Mouse (Mus musculus): Measurements from ENCODE around the gene Gm10300. TPM values are rescaled to one million over a fixed set of nuclear protein-coding genes. Genes with fewer than 3 reads are reported as not detected.

The Gm10300 gene
- polyA plus RNA-seq (2012; rRNA removed), result 0.12 and 0.14 TPM in 2 replicates

GRCm38 (mm10) chr4:132074077-132074932 lies at the start of gene Gm10300:
Gm10300 (plus strand) TSS chr4:132074697.

GRCm38 (mm10) chr4:132074933-132075769 lies 654 bp downstream of the Gm10300 start, which contains the start of gene Epb41:
Epb41 (minus strand) TSS chr4:132075321.

Other genes starting within 250 kb of the Gm10300 start
- gene Ptpru, start 236.4 kb upstream of the Gm10300 start, polyA plus RNA-seq (2012; rRNA removed), result 2.1 TPM in 2 replicates
- 24.0 and 26.4 TPM in 2 replicates for gene Mecr, start 231.2 kb upstream of the Gm10300 start, polyA plus RNA-seq (2012; rRNA removed)
- 45.5 and 48.5 TPM in 2 replicates for gene Srsf4, start 201.1 kb upstream of the Gm10300 start, polyA plus RNA-seq (2012; rRNA removed)
- gene Tmem200b, start 152.9 kb upstream of the Gm10300 start, polyA plus RNA-seq (2012; rRNA removed), result 0.57 and 0.60 TPM in 2 replicates
- 101 and 126 TPM in 2 replicates for gene Epb41, start 624 bp downstream of the Gm10300 start, polyA plus RNA-seq (2012; rRNA removed)
- gene Oprd1, start 69.8 kb downstream of the Gm10300 start, polyA plus RNA-seq (2012; rRNA removed), result 0.02 TPM in 2 replicates
- gene Ythdf2, start 137.6 kb downstream of the Gm10300 start, polyA plus RNA-seq (2012; rRNA removed), result 7.6 and 9.7 TPM in 2 replicates
- 8.1 and 8.5 TPM in 2 replicates for gene Gmeb1, start 186.9 kb downstream of the Gm10300 start, polyA plus RNA-seq (2012; rRNA removed)
- gene Taf12, start 199.7 kb downstream of the Gm10300 start, polyA plus RNA-seq (2012; rRNA removed), result 22.7 and 29.7 TPM in 2 replicates
- gene Rab42, start 228.7 kb downstream of the Gm10300 start, polyA plus RNA-seq (2012; rRNA removed), result 0.27 and 0.56 TPM in 2 replicates

Data from liver, embryonic 14 days (tissue).